Comparison of ENCODE assay signal across 8 mouse cellular contexts in the genomic region with DNA sequence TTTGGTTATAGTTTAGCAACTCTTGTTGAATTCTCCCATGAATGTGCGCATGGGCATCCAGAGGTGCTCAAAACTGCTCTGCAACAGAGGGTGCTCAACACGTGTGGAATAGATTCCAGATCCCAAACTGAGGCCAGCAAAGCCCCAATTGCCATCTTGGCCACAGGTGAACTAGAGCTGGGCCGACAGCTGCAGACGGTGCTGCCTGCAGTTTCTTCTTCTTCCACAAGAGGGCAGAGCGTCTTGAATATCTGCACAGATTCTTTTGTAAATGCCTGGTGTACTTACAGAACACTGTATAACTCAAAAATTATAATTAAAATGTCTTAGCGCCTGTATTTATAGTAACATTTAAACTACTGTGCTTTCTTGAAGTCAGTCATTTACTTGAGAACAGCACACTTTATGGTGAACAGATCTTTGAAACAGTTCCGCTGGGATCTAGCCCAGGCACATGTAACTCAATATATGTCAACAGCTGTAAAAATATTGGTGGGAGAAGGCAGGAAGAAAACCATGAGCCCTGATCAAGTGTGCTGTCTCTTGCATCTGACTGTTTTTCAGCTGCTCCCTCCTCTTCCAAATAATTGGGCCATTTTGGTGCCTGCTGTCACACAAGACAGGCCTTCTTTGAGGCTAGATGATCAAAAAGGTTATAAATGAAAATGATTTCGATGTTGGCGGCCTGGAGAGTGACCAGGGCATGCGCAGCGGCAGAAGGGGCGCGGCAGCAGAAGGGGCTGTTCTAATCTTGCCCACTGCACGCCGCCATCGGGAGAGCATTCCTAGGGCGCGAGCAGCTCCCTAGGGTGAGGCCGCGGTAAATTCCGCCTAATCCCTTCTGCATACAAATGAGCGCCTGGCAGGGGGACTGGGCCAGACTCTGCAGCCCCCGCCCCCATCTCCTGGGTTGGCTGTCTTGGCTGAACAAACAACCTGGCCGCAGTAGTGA.
A peak's percentile ranks its signal among the peaks of the same experiment; 100 is the strongest.
DNase-seq lines count a peak whose midpoint lies in the region; ATAC-seq and TF ChIP-seq lines count a peak whose summit lies in the region.

No protein-coding gene starts in this region.

- no peak overlapping the region for H3ac ChIP-seq in myocyte (ENCODE audit: control insufficient read depth, insufficient read length)

- no peaks in the 10 kb centered on the region for H3K9me3 ChIP-seq in limb, embryonic 12.5 days

- H3K79me2 ChIP-seq in myocyte (ENCODE audit: control insufficient read depth, insufficient read depth), result no peaks in the 10 kb centered on the region

- peak overlapping the region; percentile 47 for H3K4me2 ChIP-seq in limb, embryonic 12.5 days
- H3K4me2 ChIP-seq in myocyte (ENCODE audit: low read depth), result peak overlapping the region; percentile 67

- ATAC-seq in CD4-positive, CD25-positive, alpha-beta regulatory T cell, adult 4 months, result no peak
- ATAC-seq in limb, embryonic 12.5 days (ENCODE audit: insufficient number of reproducible peaks, insufficient read depth, low FRiP score, low TSS enrichment, low read depth), result peak; percentile 71

- no peaks in the 10 kb centered on the region for H3K27me3 ChIP-seq in limb, embryonic 12.5 days
- H3K27me3 ChIP-seq in myocyte (ENCODE audit: control insufficient read depth, insufficient read depth, insufficient read length), result no peaks in the 10 kb centered on the region
- no peaks in the 10 kb centered on the region for H3K27me3 ChIP-seq in splenic B cell, adult 2 months (ENCODE audit: control insufficient read depth, insufficient read depth, low read length, poor library complexity, severe bottlenecking)

- peak; percentile 51 for DNase-seq in CD4-positive, CD25-positive, alpha-beta regulatory T cell, adult 2 months (ENCODE audit: low read depth, low spot score)
- peak; percentile 73 for DNase-seq in embryo, embryonic 9.5 days (ENCODE audit: extremely low spot score)
- peak; percentile 71 to 88 for DNase-seq in heart, adult 18-20 months
- DNase-seq in kidney, adult 8-10 months, result peak; percentile 38 to 76
- DNase-seq in splenic B cell, adult 2 months (ENCODE audit: low read depth, low spot score), result peak; percentile 78

- peaks cover 50% of the 10 kb centered on the region for H3K4me1 ChIP-seq in limb, embryonic 12.5 days (replicated peaks)

- H3K9ac ChIP-seq in limb, embryonic 12.5 days (replicated peaks), result peak overlapping the region; percentile 27; the same call in 1 of the 2 replicates

- WGBS in limb, embryonic 12.5 days, result 5% methylated on average over 24 of the region's 24 CpGs

- TF ChIP-seq POLR2A in myocyte (IDR thresholded peaks at IDR 0.05; ENCODE audit: insufficient read length, low read depth), result no peak

- peak overlapping the region; percentile 7; the same call in 1 of the 2 replicates for H3K4me3 ChIP-seq in limb, embryonic 12.5 days (replicated peaks)
- no peak overlapping the region for H3K4me3 ChIP-seq in myocyte

- peak overlapping the region; percentile 84 for H3K27ac ChIP-seq in limb, embryonic 12.5 days

- H3K36me3 ChIP-seq in limb, embryonic 12.5 days, result no peaks in the 10 kb centered on the region
- H3K36me3 ChIP-seq in myocyte (ENCODE audit: control insufficient read depth, insufficient read depth), result no peaks in the 10 kb centered on the region
- H3K36me3 ChIP-seq in splenic B cell, adult 2 months (ENCODE audit: control insufficient read depth, insufficient read depth, low read length, poor library complexity, severe bottlenecking), result no peaks in the 10 kb centered on the region

TF ChIP-seq in myocyte, 11 proteins besides CTCF, POLR2A, EP300 and RAD21:
- TF ChIP-seq E2F4 (IDR thresholded peaks at IDR 0.05; ENCODE audit: insufficient read depth) (no peak), CEBPB (IDR thresholded peaks at IDR 0.05; ENCODE audit: insufficient read depth, poor library complexity, severe bottlenecking) (no peak), MYOD1 (IDR thresholded peaks at IDR 0.05; ENCODE audit: control insufficient read depth in 1 of 3, insufficient read length in 2 of 3, low read depth in 2 of 3) (peak; percentile 71 to 95 (median 94)), REST (IDR thresholded peaks at IDR 0.05; ENCODE audit: insufficient read depth, insufficient read length) (no peak), USF1 (IDR thresholded peaks at IDR 0.05; ENCODE audit: low read depth) (no peak), TCF12 (IDR thresholded peaks at IDR 0.05; ENCODE audit: insufficient read depth, poor library complexity, severe bottlenecking) (peak; percentile 53), MYOG (IDR thresholded peaks at IDR 0.05; ENCODE audit: control insufficient read depth in 1 of 3, insufficient read depth in 1 of 3, insufficient read length in 2 of 3, low read depth in 2 of 3) (peak; percentile 76 to 94 (median 88)), SRF (IDR thresholded peaks at IDR 0.05; ENCODE audit: control insufficient read depth, insufficient read length, low read depth) (no peak), MAX (IDR thresholded peaks at IDR 0.05; ENCODE audit: low read depth) (no peak), POLR2AphosphoS2 (IDR thresholded peaks at IDR 0.05; ENCODE audit: insufficient read length, low read depth) (no peak), TCF3 (IDR thresholded peaks at IDR 0.05; ENCODE audit: insufficient read length, low read depth) (peak; percentile 54)
